Mouse (Mus musculus): ENCODE results near the gene Slf2. TPM values are rescaled to one million over a fixed set of nuclear protein-coding genes. Genes with fewer than 3 reads are reported as not detected.
A peak's percentile ranks its signal among the peaks of the same experiment; 100 is the strongest.

Slf2 gene
- total and polyA plus RNA-seq, 3 experiments = 44.1 to 79.7 (median 79.5) TPM

DNA sequence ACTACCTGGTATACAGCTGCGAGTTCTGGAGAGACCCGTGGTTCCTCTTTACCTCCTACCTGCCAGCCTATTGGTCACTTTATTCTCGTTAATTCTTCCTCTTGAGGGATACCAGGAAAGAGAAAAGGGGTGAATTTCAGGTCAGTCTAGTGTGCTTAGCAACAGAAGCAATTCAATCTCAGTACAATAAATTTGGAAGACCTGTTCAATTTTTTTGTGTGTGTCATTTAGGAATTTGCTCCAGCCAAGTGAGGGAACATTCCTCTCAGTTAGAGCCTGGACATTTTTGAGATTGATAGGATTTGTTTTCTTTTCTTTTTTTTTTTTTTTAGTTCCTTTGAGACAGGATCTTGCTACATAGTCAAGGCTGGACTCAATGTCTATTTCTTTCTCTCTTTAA is 1.7 kb upstream of the Slf2 start:
- peaks cover 10% of the 10 kb centered on the region for H3K36me3 ChIP-seq (replicated peaks)
- H3K9me3 ChIP-seq (replicated peaks) = no peaks in the 10 kb centered on the region
- DNase-seq (ENCODE audit: low spot score) = peak; percentile 7
- ATAC-seq (ENCODE audit: extremely low read depth, insufficient number of reproducible peaks, low FRiP score, poor library complexity, severe bottlenecking) = no peak
- peaks cover 19% of the 10 kb centered on the region for H3K27me3 ChIP-seq (ENCODE audit: insufficient read depth, low read length)
- H3K4me1 ChIP-seq (ENCODE audit: insufficient read depth, low read depth, low read length) = peaks cover 23% of the 10 kb centered on the region
- no peak overlapping the region for H3K4me3 ChIP-seq (ENCODE audit: low read depth, low read length)
- TF ChIP-seq POLR2AphosphoS5 (IDR thresholded peaks at IDR 0.05; ENCODE audit: insufficient replicate concordance, low read depth, low read length) = no peak
- no peak for TF ChIP-seq CTCF (IDR thresholded peaks at IDR 0.05; ENCODE audit: low read depth, low read length)
- no peak for TF ChIP-seq GATA2 (IDR thresholded peaks at IDR 0.05; ENCODE audit: borderline replicate concordance, low read depth, low read length)
- no peak for TF ChIP-seq TAL1 (conservative IDR thresholded peaks at IDR 0.05; ENCODE audit: low read depth, low read length)
- TF ChIP-seq GATA1 (IDR thresholded peaks at IDR 0.05; ENCODE audit: borderline replicate concordance, low read length) = no peak

DNA sequence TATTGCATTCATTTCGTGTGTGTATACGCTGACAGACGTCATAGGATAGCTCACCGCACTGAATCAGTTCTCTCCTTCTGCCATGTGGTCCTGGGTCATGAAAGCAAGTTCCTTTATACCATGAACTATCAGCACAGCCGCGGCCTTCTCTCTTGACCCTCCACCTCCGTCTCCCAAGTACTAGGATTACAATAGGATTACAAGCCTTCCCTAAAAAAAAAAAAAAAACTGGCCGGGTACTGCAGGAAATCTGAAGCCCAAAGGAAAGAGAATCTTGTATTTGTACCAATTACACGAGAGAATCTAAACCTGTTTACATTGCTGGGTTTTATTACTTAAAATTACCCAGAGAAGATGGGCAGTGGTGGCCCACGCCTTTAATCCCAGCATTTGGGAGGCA is 1.3 kb upstream of the Slf2 start:
- H3K4me3 ChIP-seq (ENCODE audit: low read depth, low read length) = no peak overlapping the region
- peaks cover 12% of the 10 kb centered on the region for H3K36me3 ChIP-seq (replicated peaks)
- H3K27me3 ChIP-seq (ENCODE audit: insufficient read depth, low read length) = peaks cover 18% of the 10 kb centered on the region
- TF ChIP-seq GATA2 (IDR thresholded peaks at IDR 0.05; ENCODE audit: borderline replicate concordance, low read depth, low read length) (no peak), GATA1 (IDR thresholded peaks at IDR 0.05; ENCODE audit: borderline replicate concordance, low read length) (no peak), CTCF (IDR thresholded peaks at IDR 0.05; ENCODE audit: low read depth, low read length) (no peak), POLR2AphosphoS5 (IDR thresholded peaks at IDR 0.05; ENCODE audit: insufficient replicate concordance, low read depth, low read length) (no peak), TAL1 (conservative IDR thresholded peaks at IDR 0.05; ENCODE audit: low read depth, low read length) (no peak)
- H3K4me1 ChIP-seq (ENCODE audit: insufficient read depth, low read depth, low read length) = peaks cover 23% of the 10 kb centered on the region
- DNase-seq (ENCODE audit: low spot score) (no peak), ATAC-seq (ENCODE audit: extremely low read depth, insufficient number of reproducible peaks, low FRiP score, poor library complexity, severe bottlenecking) (no peak)
- H3K9me3 ChIP-seq (replicated peaks) = no peaks in the 10 kb centered on the region

DNA sequence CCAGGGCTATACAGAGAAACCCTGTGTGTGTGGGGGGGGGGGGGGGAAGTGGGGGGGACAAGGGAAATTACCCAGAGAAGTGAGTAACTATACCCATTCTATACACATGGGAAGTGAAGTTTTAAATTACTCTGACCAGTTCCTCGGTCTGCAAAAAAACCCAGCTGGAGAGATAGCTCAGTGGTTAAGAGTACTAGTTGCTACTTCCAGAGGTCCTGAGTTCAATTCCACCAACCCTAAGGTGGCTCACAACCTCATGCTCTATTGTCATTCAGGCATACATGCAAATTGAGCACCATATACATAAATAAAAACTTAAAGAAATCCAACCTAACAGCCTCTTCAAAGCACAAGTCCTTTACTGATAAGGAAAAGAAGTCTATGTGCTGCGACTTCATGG is 829 bp upstream of the Slf2 start:
- H3K4me3 ChIP-seq (ENCODE audit: low read depth, low read length) = peak overlapping the region; percentile 97
- no peak for DNase-seq (ENCODE audit: low spot score)
- no peak for ATAC-seq (ENCODE audit: extremely low read depth, insufficient number of reproducible peaks, low FRiP score, poor library complexity, severe bottlenecking)

DNA sequence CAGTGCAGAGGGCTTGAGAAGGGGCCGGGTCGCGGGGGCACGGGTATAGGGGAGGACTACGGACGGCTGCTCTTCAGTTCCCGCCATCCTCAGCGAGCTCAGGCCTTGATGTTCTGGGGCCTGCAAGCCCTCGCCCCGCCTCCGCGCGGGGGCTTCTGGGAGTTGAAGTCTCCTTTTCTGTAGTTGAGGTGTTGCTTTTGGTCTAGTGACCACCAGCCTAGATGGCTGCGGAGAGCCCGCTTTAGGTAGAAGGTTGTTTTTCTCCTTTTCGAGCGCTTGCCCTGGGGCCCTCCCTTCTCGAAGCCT is 456 bp downstream of the Slf2 start:
- H3K4me3 ChIP-seq (ENCODE audit: low read depth, low read length) = peak overlapping the region; percentile 97
- no peaks in the 10 kb centered on the region for H3K9me3 ChIP-seq (replicated peaks)
- ATAC-seq (ENCODE audit: extremely low read depth, insufficient number of reproducible peaks, low FRiP score, poor library complexity, severe bottlenecking) = peak; percentile 60
- no peak for TF ChIP-seq GATA2 (IDR thresholded peaks at IDR 0.05; ENCODE audit: borderline replicate concordance, low read depth, low read length)
- no peak for TF ChIP-seq CTCF (IDR thresholded peaks at IDR 0.05; ENCODE audit: low read depth, low read length)
- no peak for TF ChIP-seq GATA1 (IDR thresholded peaks at IDR 0.05; ENCODE audit: borderline replicate concordance, low read length)
- TF ChIP-seq TAL1 (conservative IDR thresholded peaks at IDR 0.05; ENCODE audit: low read depth, low read length) = no peak
- no peak for TF ChIP-seq POLR2AphosphoS5 (IDR thresholded peaks at IDR 0.05; ENCODE audit: insufficient replicate concordance, low read depth, low read length)
- peak; percentile 73 for DNase-seq (ENCODE audit: low spot score)
- peaks cover 9% of the 10 kb centered on the region; the same call in 1 of the 2 replicates for H3K27me3 ChIP-seq (ENCODE audit: insufficient read depth, low read length)
- H3K4me1 ChIP-seq (ENCODE audit: insufficient read depth, low read depth, low read length) = peaks cover 29% of the 10 kb centered on the region
- H3K36me3 ChIP-seq (replicated peaks) = peaks cover 28% of the 10 kb centered on the region

More for the DNA sequence above, 829 bp upstream of the Slf2 start:
- H3K36me3 ChIP-seq (replicated peaks) = peaks cover 16% of the 10 kb centered on the region
- H3K4me1 ChIP-seq (ENCODE audit: insufficient read depth, low read depth, low read length) = peaks cover 25% of the 10 kb centered on the region
- no peaks in the 10 kb centered on the region for H3K9me3 ChIP-seq (replicated peaks)
- TF ChIP-seq POLR2AphosphoS5 (IDR thresholded peaks at IDR 0.05; ENCODE audit: insufficient replicate concordance, low read depth, low read length) (no peak), GATA1 (IDR thresholded peaks at IDR 0.05; ENCODE audit: borderline replicate concordance, low read length) (no peak), TAL1 (conservative IDR thresholded peaks at IDR 0.05; ENCODE audit: low read depth, low read length) (no peak), CTCF (IDR thresholded peaks at IDR 0.05; ENCODE audit: low read depth, low read length) (no peak), GATA2 (IDR thresholded peaks at IDR 0.05; ENCODE audit: borderline replicate concordance, low read depth, low read length) (no peak)
- H3K27me3 ChIP-seq (ENCODE audit: insufficient read depth, low read length) = peaks cover 14% of the 10 kb centered on the region

DNA sequence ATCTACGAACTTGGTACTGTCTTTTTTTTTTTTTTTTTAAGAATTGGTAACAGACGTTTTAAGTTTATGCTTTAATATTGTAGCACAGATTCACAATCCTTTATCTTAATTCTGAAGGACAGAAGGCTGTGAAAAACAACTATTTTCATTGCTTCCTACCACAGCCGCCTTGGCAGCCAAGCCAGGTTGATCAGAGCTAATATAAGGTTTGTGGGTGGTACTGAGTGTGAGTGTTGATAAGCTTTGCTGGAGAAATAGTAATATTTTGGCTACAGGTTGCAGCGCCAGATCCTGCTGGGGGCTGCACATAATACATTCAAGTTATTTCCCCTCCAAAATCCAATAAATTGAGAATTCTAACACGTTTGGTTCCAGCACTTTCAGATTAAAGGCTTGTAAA is 1.1 kb downstream of the Slf2 start:
- no peaks in the 10 kb centered on the region for H3K9me3 ChIP-seq (replicated peaks)
- H3K27me3 ChIP-seq (ENCODE audit: insufficient read depth, low read length) = peaks cover 6% of the 10 kb centered on the region; the same call in 1 of the 2 replicates
- no peak for DNase-seq (ENCODE audit: low spot score)
- peak overlapping the region; percentile 97 for H3K4me3 ChIP-seq (ENCODE audit: low read depth, low read length)
- no peak for TF ChIP-seq GATA1 (IDR thresholded peaks at IDR 0.05; ENCODE audit: borderline replicate concordance, low read length)
- TF ChIP-seq GATA2 (IDR thresholded peaks at IDR 0.05; ENCODE audit: borderline replicate concordance, low read depth, low read length) = no peak
- TF ChIP-seq TAL1 (conservative IDR thresholded peaks at IDR 0.05; ENCODE audit: low read depth, low read length) = no peak
- TF ChIP-seq POLR2AphosphoS5 (IDR thresholded peaks at IDR 0.05; ENCODE audit: insufficient replicate concordance, low read depth, low read length) = no peak
- no peak for TF ChIP-seq CTCF (IDR thresholded peaks at IDR 0.05; ENCODE audit: low read depth, low read length)
- peaks cover 34% of the 10 kb centered on the region for H3K36me3 ChIP-seq (replicated peaks)
- no peak for ATAC-seq (ENCODE audit: extremely low read depth, insufficient number of reproducible peaks, low FRiP score, poor library complexity, severe bottlenecking)
- H3K4me1 ChIP-seq (ENCODE audit: insufficient read depth, low read depth, low read length) = peaks cover 29% of the 10 kb centered on the region

DNA sequence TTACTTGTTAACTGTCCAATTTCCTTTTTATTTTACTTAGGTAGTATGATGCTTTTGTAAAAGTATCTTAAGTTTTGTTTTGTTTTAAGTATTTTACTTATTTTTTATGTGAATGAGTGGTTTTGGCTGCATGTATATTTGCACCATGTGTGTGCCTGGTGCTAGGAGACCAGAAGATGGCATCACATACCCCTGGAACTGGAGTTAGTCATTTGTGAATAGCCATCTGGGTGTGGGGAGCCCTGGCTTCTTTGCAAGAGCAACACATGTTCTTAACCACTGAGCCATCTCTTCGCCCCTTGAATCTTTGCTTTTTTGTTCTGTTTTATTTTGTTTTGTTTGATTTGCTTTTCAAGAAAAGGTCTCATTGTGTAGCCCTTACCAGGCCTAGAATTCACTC is 2.2 kb downstream of the Slf2 start:
- Histone ChIP-seq H3K36me3 (replicated peaks) (peaks cover 37% of the 10 kb centered on the region), H3K9me3 (replicated peaks) (no peaks in the 10 kb centered on the region)
- DNase-seq (ENCODE audit: low spot score) = no peak

More for the DNA sequence above, 2.2 kb downstream of the Slf2 start:
- ATAC-seq (ENCODE audit: extremely low read depth, insufficient number of reproducible peaks, low FRiP score, poor library complexity, severe bottlenecking) = no peak
- Histone ChIP-seq H3K27me3 (ENCODE audit: insufficient read depth, low read length) (peaks cover 2% of the 10 kb centered on the region; the same call in 1 of the 2 replicates), H3K4me3 (ENCODE audit: low read depth, low read length) (no peak overlapping the region; the same call in 1 of the 2 replicates), H3K4me1 (ENCODE audit: insufficient read depth, low read depth, low read length) (peaks cover 26% of the 10 kb centered on the region)
- TF ChIP-seq POLR2AphosphoS5 (IDR thresholded peaks at IDR 0.05; ENCODE audit: insufficient replicate concordance, low read depth, low read length) = no peak
- TF ChIP-seq CTCF (IDR thresholded peaks at IDR 0.05; ENCODE audit: low read depth, low read length) = no peak
- TF ChIP-seq GATA2 (IDR thresholded peaks at IDR 0.05; ENCODE audit: borderline replicate concordance, low read depth, low read length) = no peak
- no peak for TF ChIP-seq GATA1 (IDR thresholded peaks at IDR 0.05; ENCODE audit: borderline replicate concordance, low read length)
- no peak for TF ChIP-seq TAL1 (conservative IDR thresholded peaks at IDR 0.05; ENCODE audit: low read depth, low read length)
